Mouse (Mus musculus) large intestine, adult 2 months (tissue): Measurements from ENCODE around the gene Slc33a1. TPM values are rescaled to one million over a fixed set of nuclear protein-coding genes. Genes with fewer than 3 reads are reported as not detected.

Experiments used
- DNase-seq: peaks from one replicate; pipeline ENCODE4 v3.0.0-alpha.2; 2012; ENCODE audit warnings: low read depth, low spot score
- WGBS: fragments of 180-500 bp; shearing (Covaris S2); methylation state at CpG from one replicate; pipeline ENCODE4 v1.1.7; 2018; 5-methylcytosine and 5-hydroxymethylcytosine counted together
- polyA plus RNA-seq: library from polyadenylated mRNA; depleted of rRNA; stranded (reverse); fragments of >200 nt; gene quantifications from 2 replicates; pipeline ENCODE4 v1.2.3, GENCODE M21; 2012; rRNA removed

Gene Slc33a1
- polyA plus RNA-seq, 1 experiment = 19.5 TPM

DNA sequence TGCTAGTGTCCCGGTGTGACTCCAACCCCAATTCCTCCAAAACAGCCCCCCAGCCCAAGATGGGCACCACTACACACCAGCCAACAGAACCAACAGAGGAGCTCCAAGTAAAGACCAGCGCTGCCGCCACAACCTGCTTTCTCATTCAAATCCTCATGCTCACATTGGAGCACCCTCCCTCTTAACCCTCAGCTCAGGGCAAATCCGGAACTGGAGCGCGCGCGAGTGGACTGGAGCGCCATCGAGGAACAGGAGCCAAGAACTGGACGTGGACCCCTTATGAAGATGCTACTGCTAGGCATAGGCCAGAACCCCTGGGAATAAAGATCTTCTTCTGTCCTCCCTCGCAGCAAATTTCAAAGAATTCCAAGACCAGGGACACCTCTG, 65.3 kb downstream of the Slc33a1 start, which contains the start of gene Plch1:
Gene Plch1 (minus strand): TSS at position 164 of the 387 bp plus-strand sequence.
- under 1% methylated on average over 12 of the region's 12 CpGs for WGBS
- no peak for DNase-seq

DNA sequence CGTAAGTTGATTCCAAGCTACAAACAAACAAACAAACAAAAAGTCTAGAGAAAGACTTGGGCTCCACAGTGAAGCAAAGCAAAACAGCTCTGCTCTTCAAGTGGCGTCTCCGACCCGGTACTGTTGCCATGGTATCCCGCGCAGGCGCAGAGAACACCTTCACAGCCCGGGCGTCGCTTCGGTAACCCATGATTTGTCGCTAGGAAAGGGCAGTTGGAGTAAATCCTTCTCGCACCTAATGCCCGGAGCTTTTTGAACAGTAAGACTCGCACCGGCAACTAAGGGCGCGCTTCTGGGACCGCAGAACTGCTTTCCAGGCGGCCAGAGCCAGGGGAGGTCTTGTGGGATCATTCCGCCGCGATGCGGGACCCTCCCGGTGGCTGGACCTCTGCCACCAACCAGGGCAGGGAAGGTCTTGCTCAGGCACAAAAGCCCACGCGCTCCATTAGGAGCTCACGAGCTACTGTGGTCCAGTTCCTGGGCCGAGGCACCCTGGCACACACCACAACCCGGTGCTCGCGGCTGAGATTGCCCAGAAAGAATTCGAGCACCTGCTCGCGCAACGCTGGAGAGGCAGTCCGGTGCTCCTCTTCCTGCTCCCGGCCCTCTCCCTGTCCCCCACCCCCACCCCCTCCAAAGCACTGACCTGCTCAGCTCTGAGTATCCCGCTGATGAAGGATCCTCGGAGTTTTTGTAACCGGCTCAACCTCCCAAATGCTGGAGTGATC, 65.8 kb downstream of the Slc33a1 start:
- peak; percentile 76 for DNase-seq
- WGBS = under 1% methylated on average over 41 of the region's 41 CpGs

DNA sequence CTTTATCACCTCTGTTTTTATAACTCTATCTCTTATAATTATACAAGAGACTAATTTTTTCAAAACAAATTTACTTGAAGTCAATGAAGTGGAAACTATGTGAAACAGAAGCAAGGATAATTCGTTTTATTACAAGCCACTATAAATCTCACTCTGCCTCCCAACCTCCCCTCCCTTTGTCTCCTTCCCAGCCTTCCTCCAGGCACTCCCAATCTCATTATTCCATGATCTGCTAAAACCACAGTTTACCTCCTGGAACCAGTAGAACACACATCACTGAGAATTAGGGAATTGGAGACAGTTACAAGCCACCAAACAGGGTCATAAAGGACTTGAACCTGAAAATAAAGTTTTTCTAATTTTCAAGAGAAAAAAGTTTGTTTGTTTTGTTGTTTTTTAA, 67.4 kb downstream of the Slc33a1 start:
- 12% methylated on average over 1 of the region's 1 CpGs for WGBS

DNA sequence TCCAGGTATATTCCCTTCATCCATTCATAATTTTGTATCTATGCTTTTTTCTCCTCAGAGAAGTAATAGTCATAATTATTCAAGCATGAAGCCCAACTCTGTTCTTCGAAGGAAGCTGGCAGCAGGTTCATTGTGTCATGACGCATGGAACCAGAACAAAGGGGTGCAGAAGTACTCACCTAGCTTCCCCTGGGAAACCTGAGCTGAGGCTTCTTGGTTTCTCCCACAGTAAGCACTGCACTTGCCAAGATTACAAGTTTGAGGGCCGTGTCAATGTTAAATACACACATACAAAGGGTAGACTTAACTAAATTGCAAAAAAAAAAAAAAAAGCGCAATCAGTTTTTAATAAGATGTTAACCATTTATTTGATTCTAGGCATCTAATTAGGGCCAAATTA, 68.3 kb downstream of the Slc33a1 start:
- WGBS = 94% methylated on average over 4 of the region's 4 CpGs
- no peak for DNase-seq

More for the DNA sequence above, 67.4 kb downstream of the Slc33a1 start:
- no peak for DNase-seq

DNA sequence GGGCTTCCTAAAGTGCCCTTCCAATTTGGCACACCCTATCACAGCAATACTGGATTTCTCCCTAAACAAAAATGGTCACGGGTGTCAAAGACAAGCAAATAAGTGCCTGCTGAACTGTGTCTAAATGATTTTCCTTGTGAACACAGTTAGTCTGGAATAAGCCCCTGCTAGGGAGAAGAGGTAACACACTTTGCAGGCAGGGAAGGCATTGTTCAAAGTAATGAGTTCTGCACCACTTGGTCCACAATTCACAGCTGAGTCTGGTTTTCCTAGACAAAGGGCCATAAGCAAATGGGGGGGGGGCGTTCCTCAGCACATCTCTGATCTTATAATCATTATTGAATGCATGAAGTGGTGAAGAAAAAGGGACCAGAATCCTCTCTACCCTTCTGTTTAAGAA, 68.8 kb downstream of the Slc33a1 start:
- 60% methylated on average over 2 of the region's 2 CpGs for WGBS
- no peak for DNase-seq

DNA sequence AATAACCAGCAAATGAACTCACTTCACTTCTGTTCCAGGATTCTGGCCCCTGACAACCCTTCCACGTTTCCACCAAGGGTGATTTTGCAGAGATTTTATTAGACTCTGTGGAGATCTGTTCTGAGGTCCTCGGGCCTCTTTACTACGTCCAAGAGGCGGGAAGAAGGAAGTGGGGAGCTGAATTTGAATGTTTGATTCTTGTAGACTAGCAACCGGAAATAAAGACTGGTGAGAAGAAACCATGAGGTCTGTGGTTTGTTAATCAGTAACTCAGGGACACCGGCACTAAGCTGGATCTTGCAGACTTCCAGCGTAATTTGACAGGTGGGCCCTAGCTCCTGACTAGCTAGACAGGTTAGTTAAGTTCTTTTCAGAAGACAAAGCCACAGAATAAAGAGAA, 70.9 kb downstream of the Slc33a1 start:
- peak; percentile 81 for DNase-seq
- WGBS = 15% methylated on average over 7 of the region's 7 CpGs

DNA sequence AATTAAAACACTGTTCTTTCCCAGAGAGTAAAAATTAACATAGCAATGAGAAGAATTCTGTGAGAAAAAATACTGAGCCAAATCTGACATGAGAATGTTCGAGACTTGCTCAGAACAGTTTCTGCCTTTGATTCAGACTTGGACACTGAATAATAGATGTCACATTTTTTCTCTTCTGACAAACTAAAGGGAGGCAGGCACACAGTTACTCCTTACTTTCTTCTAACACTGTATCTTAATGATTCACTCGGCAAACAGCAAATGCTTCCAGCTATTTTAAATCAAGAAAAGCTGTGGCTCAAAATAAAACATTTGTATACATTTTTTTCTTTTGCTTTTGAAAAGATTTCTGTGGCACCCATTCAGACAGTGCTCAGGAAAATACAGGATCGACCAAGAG, 72.4 kb downstream of the Slc33a1 start:
- no peak for DNase-seq
- 23% methylated on average over 3 of the region's 3 CpGs for WGBS

Other genes starting within 250 kb of the Slc33a1 start
- 2.7 and 5.7 TPM in 2 replicates for gene Plch1, start 65.3 kb downstream of the Slc33a1 start, polyA plus RNA-seq
- 0.55 and 0.81 TPM in 2 replicates for gene E130311K13Rik, start 35.3 kb downstream of the Slc33a1 start, polyA plus RNA-seq
- gene Gmps, start 11.3 kb upstream of the Slc33a1 start, polyA plus RNA-seq = 2.7 and 3.0 TPM in 2 replicates
- gene Vmn2r1, start 116.8 kb upstream of the Slc33a1 start, polyA plus RNA-seq = not detected in 2 replicates
- gene Vmn2r2, start 177.2 kb upstream of the Slc33a1 start, polyA plus RNA-seq = not detected in 2 replicates